Mouse (Mus musculus) intestine, postnatal 0 days (tissue): ENCODE measurements around the gene Dnajb5. TPM values are rescaled to one million over a fixed set of nuclear protein-coding genes. Genes with fewer than 3 reads are reported as not detected.
A peak's percentile ranks its signal among the peaks of the same experiment; 100 is the strongest.

ENCODE experiments used
- ATAC-seq: fragments of 200-750 bp; cut with Nextera tagmentation; 2 replicates; pipeline ENCODE4 v1.8.0; 2017; ENCODE audit warnings: mild to moderate bottlenecking, moderate TSS enrichment, moderate library complexity
- H3K27ac ChIP-seq: fragments of 300-500 bp; sonication (generic); 2 replicates; pipeline ENCODE4 v1.5.1; 2014; ENCODE audit warnings: mild to moderate bottlenecking, low read depth, low read length, moderate library complexity
- H3K27me3 ChIP-seq: fragments of 300-500 bp; sonication (generic); replicated peaks from 2 replicates; pipeline ENCODE4 v1.6.1; 2014; ENCODE audit warnings: low read length, mixed read lengths; ENCODE audit not compliant: control insufficient read depth, insufficient read depth
- H3K36me3 ChIP-seq: fragments of 300-500 bp; sonication (generic); 2 replicates; pipeline ENCODE4 v1.6.1; 2014; ENCODE audit warnings: mild to moderate bottlenecking, moderate library complexity; ENCODE audit not compliant: control insufficient read depth, insufficient read depth
- H3K4me1 ChIP-seq: fragments of 300-500 bp; sonication (generic); replicated peaks from 2 replicates; pipeline ENCODE4 v1.6.1; 2014; ENCODE audit warnings: antibody characterized with exemption, low read length, mixed read lengths; ENCODE audit not compliant: control insufficient read depth, insufficient read depth
- H3K4me2 ChIP-seq: fragments of 300-500 bp; sonication (generic); replicated peaks from 2 replicates; pipeline ENCODE4 v1.6.1; 2014; ENCODE audit warnings: low read depth, mild to moderate bottlenecking, moderate library complexity
- H3K4me3 ChIP-seq: fragments of 300-500 bp; sonication (generic); 2 replicates; pipeline ENCODE4 v1.5.1; 2014; ENCODE audit warnings: low read depth, low read length
- H3K9ac ChIP-seq: fragments of 300-500 bp; sonication (generic); 2 replicates; pipeline ENCODE4 v1.6.1; 2014; ENCODE audit warnings: mild to moderate bottlenecking, low read depth, low read length
- H3K9me3 ChIP-seq: fragments of 300-500 bp; sonication (generic); 2 replicates; pipeline ENCODE4 v1.6.1; 2016; ENCODE audit warnings: mixed run types; ENCODE audit not compliant: control insufficient read depth
- CTCF ChIP-seq: sonication (generic); IDR thresholded peaks from 2 replicates; pipeline ENCODE4 v1.5.1; 2016; ENCODE audit warnings: low read depth, mild to moderate bottlenecking, control low read depth, antibody characterized with exemption, moderate library complexity
- WGBS: fragments of 180-500 bp; shearing (Covaris S2); extraction: QIAGEN DNeasy Blood & Tissue Kit; methylation state at CpG from one replicate; pipeline ENCODE4 v1.1.7; 2014; 5-methylcytosine and 5-hydroxymethylcytosine counted together
- polyA plus RNA-seq: library from polyadenylated mRNA; unstranded; fragments of >200 nt; fragmentation: Nextera tagmentation; extraction: Ambion mirVana; gene quantifications from 2 replicates; pipeline ENCODE4 v1.2.1, GENCODE M21; 2015

The Dnajb5 gene
- polyA plus RNA-seq, 1 experiment from 2014 or later, result 8.8 TPM

DNA sequence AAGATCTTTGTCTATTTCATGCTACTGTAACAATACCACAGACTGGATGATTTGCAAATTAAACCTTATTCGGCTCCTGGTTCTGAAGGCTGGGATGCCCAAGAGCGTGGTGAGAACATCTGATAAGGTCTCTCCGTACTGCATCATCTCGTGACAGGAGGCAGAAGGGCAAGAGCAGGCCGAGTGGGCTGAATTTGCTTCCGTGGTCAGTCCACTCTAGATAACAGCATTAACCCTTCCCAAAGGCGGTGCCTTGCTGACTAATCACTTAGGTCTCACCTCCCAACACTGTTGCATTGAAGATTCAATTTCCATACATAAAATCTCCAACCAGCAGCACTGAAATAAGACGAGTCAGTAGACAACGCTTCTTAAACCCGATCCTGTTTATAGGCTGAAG is 36.2 kb upstream of the Dnajb5 start:
- H3K4me3 ChIP-seq, result no peak overlapping the region
- WGBS, result 32% methylated on average over 10 of the region's 10 CpGs
- no peaks in the 10 kb centered on the region for H3K9me3 ChIP-seq
- TF ChIP-seq CTCF, result no peak
- no peak overlapping the region for H3K27ac ChIP-seq
- H3K27me3 ChIP-seq, result peaks cover 44% of the 10 kb centered on the region
- ATAC-seq, result no peak
- H3K4me2 ChIP-seq, result no peak overlapping the region
- H3K36me3 ChIP-seq, result no peaks in the 10 kb centered on the region
- H3K4me1 ChIP-seq, result 0 out of 2 replicates have a peak, but pooled peaks cover 4% of the 10 kb centered on the region
- H3K9ac ChIP-seq, result no peak overlapping the region

DNA sequence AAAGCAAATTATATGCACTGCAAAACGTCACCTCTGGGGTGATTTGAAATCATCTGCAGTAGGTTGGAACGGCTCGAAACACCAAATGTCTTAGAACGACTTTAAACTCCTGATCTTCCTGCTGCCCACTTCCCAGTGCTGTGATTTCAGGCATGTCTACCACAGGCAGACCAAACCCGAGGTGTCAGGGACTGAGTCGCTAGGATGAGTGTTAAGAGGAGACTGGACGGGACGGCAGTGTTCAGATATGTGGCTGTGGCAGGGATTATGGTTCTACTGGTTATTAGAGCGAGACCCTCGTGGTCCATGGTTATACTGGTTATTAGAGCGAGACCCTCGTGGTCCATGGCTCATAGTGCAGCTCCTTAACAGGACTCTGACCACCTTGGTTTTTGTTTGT is 34.3 kb upstream of the Dnajb5 start:
- H3K9me3 ChIP-seq, result no peaks in the 10 kb centered on the region
- H3K4me3 ChIP-seq, result no peak overlapping the region
- H3K4me2 ChIP-seq, result no peak overlapping the region
- 0 out of 2 replicates have a peak, but pooled peaks cover 4% of the 10 kb centered on the region for H3K4me1 ChIP-seq
- H3K9ac ChIP-seq, result no peak overlapping the region
- no peak for ATAC-seq
- H3K27me3 ChIP-seq, result peaks cover 48% of the 10 kb centered on the region
- H3K27ac ChIP-seq, result no peak overlapping the region
- WGBS, result 82% methylated on average over 12 of the region's 12 CpGs
- no peak for TF ChIP-seq CTCF
- H3K36me3 ChIP-seq, result no peaks in the 10 kb centered on the region

DNA sequence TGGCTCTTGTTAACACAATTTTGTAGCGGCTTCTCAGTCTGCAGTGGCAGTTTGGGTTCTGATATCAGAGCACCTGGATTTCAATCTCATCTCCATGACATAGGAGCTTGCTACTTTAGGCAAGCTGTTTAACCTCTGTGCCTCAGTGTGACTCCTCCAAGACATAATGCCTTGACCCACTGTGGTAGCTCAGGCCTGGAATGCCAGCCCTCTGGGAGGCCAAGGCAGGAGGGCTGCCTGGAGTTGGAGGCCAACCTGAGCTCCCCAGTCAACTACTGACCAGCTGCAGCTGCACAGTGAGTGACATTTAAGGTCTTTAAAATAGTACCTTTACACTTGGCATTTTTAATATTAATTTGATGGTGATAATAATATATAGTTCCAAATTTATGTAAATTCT is 33.6 kb upstream of the Dnajb5 start:
- no peaks in the 10 kb centered on the region for H3K9me3 ChIP-seq
- WGBS, result 97% methylated on average over 1 of the region's 1 CpGs

DNA sequence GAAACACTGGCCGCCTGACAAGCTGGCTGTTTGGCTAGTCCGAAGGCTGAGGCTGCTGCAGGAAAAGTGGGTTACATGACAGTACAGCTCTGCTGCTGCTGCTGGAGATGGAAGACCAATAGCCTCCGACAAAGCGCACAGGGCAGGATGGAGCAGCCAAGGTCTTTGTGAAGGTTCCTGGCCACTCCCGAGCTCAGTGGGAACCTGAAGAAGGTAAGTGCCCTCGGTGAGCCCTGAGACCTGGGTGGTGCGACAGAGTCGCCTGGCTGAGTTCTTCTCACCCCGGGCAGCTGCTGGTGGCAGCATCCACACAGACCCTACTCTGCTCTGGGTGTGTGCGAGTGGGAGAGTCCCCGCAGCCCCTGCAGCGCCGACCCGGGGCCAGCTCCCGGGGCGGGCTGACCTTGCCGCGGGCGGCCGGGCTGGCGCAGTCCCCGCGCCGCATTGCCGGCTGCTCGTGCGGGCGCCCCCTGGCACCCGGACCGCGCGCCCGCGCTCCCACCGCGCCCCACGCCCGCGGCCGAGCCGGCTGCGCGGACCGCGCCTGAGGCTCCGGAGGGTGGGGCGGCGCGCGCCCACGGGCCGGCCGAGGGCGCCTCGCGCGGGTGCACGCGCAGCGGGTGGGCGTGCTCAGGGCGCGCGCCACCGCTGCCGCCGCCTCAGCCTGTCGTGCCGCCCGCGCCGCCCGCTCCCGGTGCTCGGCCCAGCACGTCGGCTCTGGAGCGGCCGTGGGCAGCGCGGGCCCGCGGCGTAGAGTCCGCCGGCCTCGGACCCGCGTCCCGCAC is 32.8 kb upstream of the Dnajb5 start, which contains the start of gene Phf24:
TSS of gene Phf24 (plus strand) at position 44 of the 785 bp plus-strand sequence.
- Histone ChIP-seq H3K4me2 (peak within 1 kb of the TSS; percentile 96), H3K36me3 (no peaks in the 10 kb centered on the region), H3K9me3 (no peaks in the 10 kb centered on the region), H3K4me1 (0 out of 2 replicates have a peak, but pooled peaks cover 4% of the 10 kb centered on the region), H3K27me3 (peaks cover 46% of the 10 kb centered on the region), H3K9ac (peak within 1 kb of the TSS; percentile 45), H3K27ac (no peak within 1 kb of the TSS), H3K4me3 (peak within 1 kb of the TSS; percentile 60)
- under 1% methylated on average over 61 of the region's 90 CpGs for WGBS
- peak; percentile 47 for ATAC-seq
- TF ChIP-seq CTCF, result no peak

More for the DNA sequence above, 33.6 kb upstream of the Dnajb5 start:
- H3K4me3 ChIP-seq, result no peak overlapping the region
- H3K27me3 ChIP-seq, result peaks cover 46% of the 10 kb centered on the region
- H3K27ac ChIP-seq, result no peak overlapping the region
- H3K9ac ChIP-seq, result no peak overlapping the region
- TF ChIP-seq CTCF, result no peak
- 0 out of 2 replicates have a peak, but pooled peaks cover 4% of the 10 kb centered on the region for H3K4me1 ChIP-seq
- H3K4me2 ChIP-seq, result 0 out of 2 replicates have a peak overlapping the region, but pooled peaks have one; percentile 96
- ATAC-seq, result no peak
- H3K36me3 ChIP-seq, result no peaks in the 10 kb centered on the region

DNA sequence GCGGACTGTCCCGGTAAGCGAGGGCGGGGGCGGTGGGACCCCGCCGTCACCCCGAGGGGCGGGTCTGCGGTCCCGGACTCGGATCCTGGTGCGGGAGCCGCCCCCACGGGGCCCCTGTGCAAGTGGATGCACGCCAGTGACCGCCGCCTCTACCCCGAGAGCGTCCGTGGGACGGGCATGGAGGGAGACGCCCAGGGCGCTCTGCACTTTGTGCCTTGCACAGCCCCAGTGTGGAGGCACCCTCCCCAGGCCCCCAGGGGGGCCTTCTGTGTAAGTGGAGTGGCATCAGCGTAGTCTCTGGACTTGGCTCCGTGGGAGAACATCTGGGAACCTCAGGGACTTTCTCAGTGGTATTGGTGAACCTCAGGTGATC is 32.2 kb upstream of the Dnajb5 start:
- TF ChIP-seq CTCF, result no peak
- 2% methylated on average over 26 of the region's 26 CpGs for WGBS
- Histone ChIP-seq H3K4me1 (0 out of 2 replicates have a peak, but pooled peaks cover 4% of the 10 kb centered on the region), H3K27ac (no peak overlapping the region), H3K4me2 (peak overlapping the region; percentile 96), H3K4me3 (peak overlapping the region; percentile 60), H3K27me3 (peaks cover 46% of the 10 kb centered on the region), H3K9ac (peak overlapping the region; percentile 45), H3K9me3 (no peaks in the 10 kb centered on the region), H3K36me3 (no peaks in the 10 kb centered on the region)
- peak; percentile 60; the same call in 1 of the 2 replicates for ATAC-seq

DNA sequence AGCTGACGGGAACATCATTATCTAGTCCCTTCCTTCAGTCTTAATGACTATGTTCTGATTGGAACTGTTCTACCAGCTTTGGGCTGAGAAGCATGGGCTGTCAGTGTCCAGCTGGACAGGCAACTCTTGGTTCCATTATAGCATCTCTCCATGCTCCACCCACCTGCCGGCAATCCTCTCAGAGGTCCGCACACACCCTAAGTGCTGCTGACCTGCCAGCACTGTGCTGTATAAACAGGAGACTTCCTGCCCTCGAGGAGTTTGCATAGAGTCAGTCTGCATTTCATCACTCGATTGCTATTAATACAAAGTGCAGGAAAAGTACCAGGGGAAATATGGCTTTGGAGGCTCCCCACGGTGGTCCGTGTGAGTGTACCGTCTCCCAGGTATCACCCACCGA is 28.9 kb upstream of the Dnajb5 start:
- H3K9ac ChIP-seq, result no peak overlapping the region
- 43% methylated on average over 9 of the region's 9 CpGs for WGBS
- H3K27me3 ChIP-seq, result peaks cover 31% of the 10 kb centered on the region
- H3K4me1 ChIP-seq, result 0 out of 2 replicates have a peak, but pooled peaks cover 4% of the 10 kb centered on the region
- no peaks in the 10 kb centered on the region for H3K9me3 ChIP-seq
- H3K27ac ChIP-seq, result no peak overlapping the region
- H3K36me3 ChIP-seq, result no peaks in the 10 kb centered on the region
- H3K4me2 ChIP-seq, result no peak overlapping the region
- TF ChIP-seq CTCF, result no peak
- H3K4me3 ChIP-seq, result no peak overlapping the region
- no peak for ATAC-seq
